Mouse (Mus musculus) myocyte (in vitro differentiated cells): Measurements from ENCODE around the gene Col6a1.

Source experiments
- CEBPB ChIP-seq: IDR thresholded peaks from 2 replicates; pipeline ENCODE4 v1.6.1; 2011; ENCODE audit warnings: mild to moderate bottlenecking, moderate library complexity; ENCODE audit not compliant: poor library complexity, insufficient read depth, severe bottlenecking
- MYOG ChIP-seq, 3 experiments: IDR thresholded peaks; one replicate each; pipeline ENCODE4 v1.6.1; 2011; ENCODE audit warnings: control low read depth in 2 of 3, low read depth in 2 of 3, mild to moderate bottlenecking in 2 of 3; ENCODE audit not compliant: insufficient read length in 2 of 3, control insufficient read depth in 1 of 3, insufficient read depth in 1 of 3
- POLR2A ChIP-seq: IDR thresholded peaks from one replicate; pipeline ENCODE4 v1.6.1; 2011; ENCODE audit warnings: low read depth, mild to moderate bottlenecking, control low read depth, moderate library complexity; ENCODE audit not compliant: insufficient read length
- TCF12 ChIP-seq: IDR thresholded peaks from one replicate; pipeline ENCODE4 v1.6.1; 2011; ENCODE audit warnings: mild to moderate bottlenecking, control low read depth; ENCODE audit not compliant: poor library complexity, insufficient read depth, severe bottlenecking

DNA sequence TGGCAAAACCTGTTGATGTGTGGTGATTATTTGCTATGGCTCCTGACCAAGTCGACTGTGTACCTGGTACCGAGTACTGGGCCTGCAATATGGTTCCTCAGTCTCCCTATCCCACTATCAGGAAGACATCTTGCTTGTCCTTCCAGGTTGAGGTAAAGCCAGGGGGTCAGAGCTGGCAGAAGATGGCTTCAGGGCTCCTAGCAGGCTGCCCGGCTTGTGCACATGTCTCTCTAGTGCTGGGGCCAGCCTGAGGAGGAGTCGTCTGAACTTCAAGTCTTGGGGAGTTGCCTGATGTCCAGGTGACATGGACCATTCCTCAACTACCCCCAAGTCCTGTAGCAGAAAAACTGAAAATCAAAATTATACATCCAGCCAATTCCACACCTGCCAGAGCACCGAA lies 33.9 kb upstream of the Col6a1 start:
- TF ChIP-seq POLR2A (no peak), TCF12 (no peak), CEBPB (no peak), MYOG (IDR thresholded peaks at IDR 0.05; ENCODE audit: control insufficient read depth in 1 of 3, insufficient read depth in 1 of 3, insufficient read length in 2 of 3, low read depth in 2 of 3) (no peak)
